Mouse (Mus musculus) liver, embryonic 16.5 days (tissue): ENCODE measurements around the gene Lrrc46. TPM values are rescaled to one million over a fixed set of nuclear protein-coding genes. Genes with fewer than 3 reads are reported as not detected.

Experiments
- ATAC-seq: fragments of 200-750 bp; cut with Nextera tagmentation; 2 replicates; pipeline ENCODE4 v1.8.0; 2017; ENCODE audit warnings: low read depth, mild to moderate bottlenecking, moderate number of reproducible peaks, moderate library complexity
- H3K27ac ChIP-seq: fragments of 300-500 bp; sonication (generic); 2 replicates; pipeline ENCODE4 v1.5.1; 2014; ENCODE audit warnings: mild to moderate bottlenecking, low read length
- H3K27me3 ChIP-seq: fragments of 300-500 bp; sonication (generic); 2 replicates; pipeline ENCODE4 v1.6.1; 2014; ENCODE audit warnings: low read depth, low read length, mixed read lengths; ENCODE audit not compliant: control insufficient read depth, insufficient read depth
- H3K36me3 ChIP-seq: fragments of 300-500 bp; sonication (generic); 2 replicates; pipeline ENCODE4 v1.6.1; 2014; ENCODE audit warnings: mild to moderate bottlenecking; ENCODE audit not compliant: control insufficient read depth, insufficient read depth
- H3K4me1 ChIP-seq: fragments of 300-500 bp; sonication (generic); 2 replicates; pipeline ENCODE4 v1.6.1; 2014; ENCODE audit warnings: low read depth, low read length, mixed read lengths; ENCODE audit not compliant: control insufficient read depth
- H3K4me2 ChIP-seq: fragments of 300-500 bp; sonication (generic); 2 replicates; pipeline ENCODE4 v1.6.1; 2014; ENCODE audit warnings: low read depth, low read length, mixed read lengths
- H3K4me3 ChIP-seq: fragments of 300-500 bp; sonication (generic); 2 replicates; pipeline ENCODE4 v1.5.1; 2014; ENCODE audit warnings: low read depth, mild to moderate bottlenecking, low read length
- H3K9ac ChIP-seq: fragments of 300-500 bp; sonication (generic); 2 replicates; pipeline ENCODE4 v1.6.1; 2014; ENCODE audit warnings: low read depth, low read length
- H3K9me3 ChIP-seq: fragments of 300-500 bp; sonication (generic); replicated peaks from 2 replicates; pipeline ENCODE4 v1.6.1; 2016; ENCODE audit warnings: low read length; ENCODE audit not compliant: control insufficient read depth
- WGBS: fragments of 180-500 bp; shearing (Covaris S2); extraction: QIAGEN DNeasy Blood & Tissue Kit; methylation state at CpG from one replicate; pipeline ENCODE4 v1.1.7; 2014; ENCODE audit not compliant: insufficient replicate concordance; 5-methylcytosine and 5-hydroxymethylcytosine counted together
- polyA plus RNA-seq: library from polyadenylated mRNA; unstranded; fragments of >200 nt; fragmentation: Nextera tagmentation; extraction: Ambion mirVana; gene quantifications from 2 replicates; pipeline ENCODE4 v1.2.1, GENCODE M21; 2015

Gene Lrrc46
- polyA plus RNA-seq, 1 experiment from 2014 or later = 0.41 TPM

- peak; percentile 39 for ATAC-seq
- H3K27ac ChIP-seq = no peak overlapping the region
- WGBS = 1% methylated on average over 50 of the region's 50 CpGs
Observed at GRCm38 (mm10) chr11:97021873-97022484, 19.2 kb downstream of the Lrrc46 start.

GRCm38 (mm10) chr11:97021121-97021765 lies 20.0 kb downstream of the Lrrc46 start:
- ATAC-seq = no peak
- H3K9me3 ChIP-seq = no peaks in the 10 kb centered on the region
- H3K27ac ChIP-seq = no peak overlapping the region
- peaks cover 15% of the 10 kb centered on the region for H3K4me1 ChIP-seq
- 3% methylated on average over 27 of the region's 27 CpGs for WGBS
- peaks cover 86% of the 10 kb centered on the region for H3K27me3 ChIP-seq
- H3K4me3 ChIP-seq = peak overlapping the region; percentile 62
- H3K9ac ChIP-seq = no peak overlapping the region; the same call in 1 of the 2 replicates
- no peaks in the 10 kb centered on the region for H3K36me3 ChIP-seq
- peak overlapping the region; percentile 79 for H3K4me2 ChIP-seq

More at GRCm38 (mm10) chr11:97021873-97022484, 19.2 kb downstream of the Lrrc46 start:
- peaks cover 78% of the 10 kb centered on the region for H3K27me3 ChIP-seq
- peak overlapping the region; percentile 79 for H3K4me2 ChIP-seq
- H3K4me3 ChIP-seq = peak overlapping the region; percentile 62
- peak overlapping the region; percentile 63 for H3K9ac ChIP-seq
- no peaks in the 10 kb centered on the region for H3K36me3 ChIP-seq
- H3K9me3 ChIP-seq = no peaks in the 10 kb centered on the region
- peaks cover 15% of the 10 kb centered on the region for H3K4me1 ChIP-seq

- Histone ChIP-seq H3K27me3 (peaks cover 95% of the 10 kb centered on the region), H3K4me3 (no peak overlapping the region), H3K4me1 (peaks cover 9% of the 10 kb centered on the region), H3K27ac (no peak overlapping the region), H3K9me3 (no peaks in the 10 kb centered on the region), H3K36me3 (no peaks in the 10 kb centered on the region), H3K4me2 (no peak overlapping the region), H3K9ac (no peak overlapping the region)
- WGBS = 13% methylated on average over 13 of the region's 13 CpGs
- ATAC-seq = no peak
Observed at GRCm38 (mm10) chr11:97019345-97019708, 21.9 kb downstream of the Lrrc46 start.

- Histone ChIP-seq H3K36me3 (no peaks in the 10 kb centered on the region), H3K4me3 (peak overlapping the region; percentile 27), H3K9ac (no peak overlapping the region), H3K27ac (no peak overlapping the region), H3K4me1 (peaks cover 9% of the 10 kb centered on the region), H3K9me3 (no peaks in the 10 kb centered on the region), H3K27me3 (peaks cover 94% of the 10 kb centered on the region), H3K4me2 (peak overlapping the region; percentile 40)
- ATAC-seq = no peak
- WGBS = under 1% methylated on average over 53 of the region's 68 CpGs
Observed at GRCm38 (mm10) chr11:97018583-97019344, 22.4 kb downstream of the Lrrc46 start.

- peaks cover 90% of the 10 kb centered on the region for H3K27me3 ChIP-seq
Observed at GRCm38 (mm10) chr11:97017696-97018582, 23.3 kb downstream of the Lrrc46 start.

GRCm38 (mm10) chr11:97013121-97013670 lies 28.0 kb downstream of the Lrrc46 start, which contains the start of gene Sp6:
Gene Sp6 (plus strand): TSS chr11:97013394.
- no peak for ATAC-seq

More at GRCm38 (mm10) chr11:97017696-97018582, 23.3 kb downstream of the Lrrc46 start:
- Histone ChIP-seq H3K9me3 (no peaks in the 10 kb centered on the region), H3K9ac (no peak overlapping the region), H3K4me1 (peaks cover 9% of the 10 kb centered on the region), H3K4me3 (peak overlapping the region; percentile 27; the same call in 1 of the 2 replicates), H3K4me2 (no peak overlapping the region), H3K36me3 (no peaks in the 10 kb centered on the region), H3K27ac (no peak overlapping the region)
- 1% methylated on average over 36 of the region's 36 CpGs for WGBS
- ATAC-seq = no peak

GRCm38 (mm10) chr11:97009198-97009790 lies 31.9 kb downstream of the Lrrc46 start:
- Histone ChIP-seq H3K27me3 (peaks cover 24% of the 10 kb centered on the region), H3K9ac (no peak overlapping the region)
- 34% methylated on average over 8 of the region's 8 CpGs for WGBS

More at GRCm38 (mm10) chr11:97013121-97013670, 28.0 kb downstream of the Lrrc46 start, which contains the start of gene Sp6:
- no peaks in the 10 kb centered on the region for H3K4me1 ChIP-seq
- no peak within 1 kb of the TSS for H3K27ac ChIP-seq
- H3K4me3 ChIP-seq = no peak within 1 kb of the TSS
- H3K9me3 ChIP-seq = no peaks in the 10 kb centered on the region
- H3K4me2 ChIP-seq = no peak within 1 kb of the TSS
- H3K27me3 ChIP-seq = peaks cover 59% of the 10 kb centered on the region
- H3K36me3 ChIP-seq = no peaks in the 10 kb centered on the region
- WGBS = 27% methylated on average over 8 of the region's 8 CpGs
- no peak within 1 kb of the TSS for H3K9ac ChIP-seq

More at GRCm38 (mm10) chr11:97009198-97009790, 31.9 kb downstream of the Lrrc46 start:
- Histone ChIP-seq H3K4me3 (no peak overlapping the region), H3K27ac (no peak overlapping the region), H3K9me3 (no peaks in the 10 kb centered on the region), H3K36me3 (no peaks in the 10 kb centered on the region), H3K4me1 (no peaks in the 10 kb centered on the region), H3K4me2 (no peak overlapping the region)
- no peak for ATAC-seq
